Mouse (Mus musculus) layer of hippocampus, postnatal 10 days (tissue): ENCODE results near the gene Anapc5. TPM values are rescaled to one million over a fixed set of nuclear protein-coding genes. Genes with fewer than 3 reads are reported as not detected.

Experiments used
- DNase-seq, 2 experiments: peaks; one replicate each; pipeline ENCODE4 v3.0.0; 2021; ENCODE audit warnings: low spot score in 2 of 2
- long read RNA-seq: library from polyadenylated mRNA; stranded (forward); transcript quantifications from one replicate; pipeline ENCODE4 v2.0.0, GENCODE M21; 2023
- total RNA-seq, 2 experiments: library from RNA; stranded (reverse); gene quantifications; 2 replicates each; pipeline ENCODE4 v1.2.3; 2021

Gene Anapc5
- total RNA-seq: 100 to 1,000 TPM; 252 to 292 TPM
- long read RNA-seq, transcript Anapc5-201 (17 exons, 2,760 nt): major isoform, 134 of 297 reads
- long read RNA-seq, transcript Anapc5-218 (17 exons, 2,404 nt): minor isoform, 101 of 297 reads
- long read RNA-seq, partial matches to known transcripts: 22 of 297 reads
- long read RNA-seq, other reads (novel, unspliced or antisense): 34 of 297 reads

GRCm38 (mm10) chr5:122820777-122821523 lies at the start of gene Anapc5:
TSS of gene Anapc5 (minus strand) at chr5:122821339.
- peak; percentile 85 to 89 for DNase-seq

- DNase-seq: no peak
These were observed 41.9 kb upstream of the Anapc5 start for GRCm38 (mm10) chr5:122863053-122863452.

GRCm38 (mm10) chr5:122855858-122856257 lies 34.7 kb upstream of the Anapc5 start:
- no peak for DNase-seq

GRCm38 (mm10) chr5:122852611-122853010 lies 31.5 kb upstream of the Anapc5 start:
- DNase-seq: no peak

GRCm38 (mm10) chr5:122850319-122851002 lies 29.3 kb upstream of the Anapc5 start:
- DNase-seq: no peak

- DNase-seq: peak; percentile 93 to 96
These were observed 28.6 kb upstream of the Anapc5 start, which contains the start of gene Rnf34 for GRCm38 (mm10) chr5:122849521-122850318. TSS of gene Rnf34 (plus strand) at chr5:122850048.

- no peak for DNase-seq
These were observed 22.7 kb upstream of the Anapc5 start for GRCm38 (mm10) chr5:122843799-122844198.

- DNase-seq: no peak
These were observed 20.0 kb upstream of the Anapc5 start for GRCm38 (mm10) chr5:122841126-122841525.

DNA sequence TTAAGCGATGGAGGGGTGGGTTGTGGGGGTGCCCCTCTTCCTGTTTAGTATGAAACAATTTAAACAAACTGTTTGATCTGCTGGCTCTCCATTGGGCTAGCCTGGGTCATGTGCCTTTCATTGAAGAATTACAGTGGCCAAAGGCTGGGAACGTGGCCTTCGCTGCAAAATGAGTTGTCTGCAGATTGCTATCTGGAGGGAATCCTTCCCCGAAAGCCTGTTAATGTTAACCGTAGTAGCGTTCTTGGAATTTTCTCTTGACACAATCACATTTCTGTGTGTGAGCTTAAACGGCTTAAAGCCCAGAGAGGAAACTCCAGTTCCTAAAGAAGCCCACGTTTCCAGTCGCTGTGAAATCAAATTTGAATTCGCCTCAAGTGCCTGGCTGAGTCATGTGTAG lies 11.9 kb upstream of the Anapc5 start:
- DNase-seq: no peak

DNA sequence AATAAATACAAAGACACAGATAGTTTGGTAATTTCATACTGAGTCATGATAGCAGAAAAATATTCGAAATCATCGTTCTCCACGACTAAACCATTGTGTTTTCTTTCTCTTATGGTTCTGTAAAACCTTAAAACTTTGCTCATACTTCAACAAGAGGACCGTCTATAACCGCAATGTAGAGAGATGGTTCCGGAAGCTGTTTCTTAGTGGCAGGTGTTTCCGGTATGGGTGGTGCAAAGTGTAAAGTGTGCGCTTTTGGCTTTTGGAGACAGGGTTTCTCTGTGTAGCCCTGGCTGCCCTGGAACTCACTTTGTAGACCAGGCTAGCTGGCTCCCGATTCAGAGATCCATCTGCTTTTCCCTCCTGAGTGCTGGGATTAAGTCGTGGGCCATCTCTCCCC lies 11.4 kb upstream of the Anapc5 start:
- no peak for DNase-seq

DNA sequence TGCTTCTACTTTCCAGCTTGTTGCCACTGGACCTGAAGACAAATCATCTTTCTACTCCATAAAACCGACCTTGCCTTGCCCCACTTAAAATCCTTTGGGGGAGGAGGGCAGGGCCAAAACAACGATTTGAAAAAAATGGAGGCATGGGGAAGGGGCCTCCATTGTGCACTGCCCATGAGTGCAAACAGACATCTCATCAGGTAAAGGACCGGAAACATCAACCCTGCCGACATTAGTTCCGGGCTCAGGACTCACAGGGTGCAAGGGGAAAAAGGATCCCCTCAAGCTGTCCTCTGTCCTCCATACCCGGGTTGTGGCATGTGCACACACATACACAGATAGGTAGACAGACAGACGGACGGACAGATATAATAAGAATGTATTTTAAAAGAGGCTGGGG lies 4.0 kb upstream of the Anapc5 start:
- DNase-seq: no peak

DNA sequence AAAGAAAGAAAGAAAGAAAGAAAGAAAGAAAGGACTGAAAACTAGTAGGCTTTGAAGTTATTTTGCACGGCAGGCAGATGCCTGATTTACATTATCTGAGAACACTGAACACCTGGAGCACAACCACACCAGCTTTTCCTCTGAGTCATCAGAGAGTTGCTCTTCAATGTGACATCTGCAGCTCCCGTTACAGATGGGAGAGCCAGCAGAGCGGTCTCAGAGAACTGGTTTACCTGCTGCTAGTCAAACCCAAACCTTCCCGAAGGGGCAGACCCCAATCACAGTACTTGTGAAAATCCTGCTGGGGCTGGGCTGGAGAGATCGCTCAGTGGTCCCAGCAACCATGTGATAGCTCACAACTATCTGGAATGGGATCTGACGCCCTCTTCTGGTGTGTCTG lies 3.3 kb upstream of the Anapc5 start:
- no peak for DNase-seq

GRCm38 (mm10) chr5:122823976-122824375 lies 2.8 kb upstream of the Anapc5 start:
- DNase-seq: no peak

GRCm38 (mm10) chr5:122822441-122822840 lies 1.3 kb upstream of the Anapc5 start:
- no peak for DNase-seq

DNA sequence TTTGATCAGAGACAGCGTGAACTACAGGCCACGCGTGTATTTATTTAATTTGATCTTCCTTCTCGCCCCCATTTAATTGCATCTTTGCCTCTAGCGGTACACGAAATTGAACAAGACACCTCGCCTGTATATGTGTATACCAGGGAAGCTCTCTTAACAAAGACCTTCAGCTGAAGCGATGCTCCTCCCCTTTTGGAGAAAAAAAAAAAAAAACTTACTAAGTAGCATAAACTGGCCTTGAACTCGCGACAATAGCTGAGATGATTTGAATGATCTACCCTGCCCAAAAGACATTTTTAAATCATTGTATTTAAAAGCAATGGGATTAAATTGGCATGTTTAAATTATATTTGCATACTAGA lies 366 bp upstream of the Anapc5 start:
- no peak for DNase-seq

GRCm38 (mm10) chr5:122812699-122813098 lies 8.4 kb downstream of the Anapc5 start:
- DNase-seq: no peak

DNA sequence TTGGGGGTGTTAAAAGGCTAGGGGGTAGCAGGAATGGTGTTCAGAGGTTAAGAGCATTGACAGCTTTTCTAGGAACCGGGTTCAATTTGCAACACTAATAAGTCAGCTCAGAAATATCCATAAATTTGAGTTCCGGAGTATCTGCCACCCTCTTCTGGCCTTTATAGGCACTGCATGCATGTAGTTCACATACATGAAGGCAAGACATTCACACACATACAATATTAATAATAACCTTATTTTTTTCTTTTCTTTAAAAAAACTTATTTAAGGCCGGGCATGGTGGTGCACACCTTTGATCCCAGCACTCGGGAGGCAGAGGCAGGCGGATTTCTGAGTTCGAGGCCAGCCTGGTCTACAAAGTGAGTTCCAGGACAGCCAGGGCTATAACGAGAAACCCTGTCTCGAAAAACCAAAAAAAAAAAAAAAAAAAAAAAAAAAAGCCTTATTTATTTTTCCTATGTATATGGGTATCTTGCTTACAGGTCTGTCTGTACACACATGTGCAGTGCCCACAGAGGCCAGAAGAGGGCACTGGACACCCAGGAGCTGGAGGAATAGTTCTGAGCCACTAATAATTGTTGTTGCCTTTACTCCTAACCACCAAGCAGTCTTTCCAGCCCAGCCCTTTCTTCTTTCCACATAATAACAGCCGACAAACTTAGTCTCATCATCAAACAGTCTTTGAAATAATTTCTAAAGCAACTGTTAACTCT lies 9.6 kb downstream of the Anapc5 start:
- peak; percentile 63 to 69 for DNase-seq

GRCm38 (mm10) chr5:122805503-122805902 lies 15.6 kb downstream of the Anapc5 start:
- no peak for DNase-seq

- no peak for DNase-seq
These were observed 18.4 kb downstream of the Anapc5 start for GRCm38 (mm10) chr5:122802706-122803105.

GRCm38 (mm10) chr5:122801684-122802083 lies 19.5 kb downstream of the Anapc5 start:
- DNase-seq: no peak
